16 mouse cellular contexts compared by ENCODE assay signal in the genomic region with DNA sequence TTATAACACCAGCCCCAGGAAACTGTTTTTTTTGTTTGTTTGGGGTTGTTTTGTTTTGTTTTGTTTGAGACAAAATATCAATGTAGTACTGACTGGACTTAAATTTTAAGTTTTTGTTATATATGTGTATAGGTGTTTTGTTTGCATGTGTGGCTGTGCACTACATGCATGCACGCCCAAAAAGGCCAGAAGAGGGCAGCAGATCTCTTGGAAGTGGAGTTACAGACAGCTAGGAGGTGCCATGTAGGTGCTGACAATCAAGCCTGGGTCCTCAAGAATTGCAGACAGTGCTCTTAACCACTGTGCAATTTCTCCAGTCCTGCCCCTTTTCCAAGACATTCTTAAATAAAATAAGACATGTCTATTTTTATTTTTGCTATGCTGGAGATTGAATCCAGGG. TPM values are rescaled to one million over a fixed set of nuclear protein-coding genes. Genes with fewer than 3 reads are reported as not detected.
DNase-seq lines count a peak whose midpoint lies in the region; TF ChIP-seq lines count a peak whose summit lies in the region.
"Had no signal": no experiment of that assay in that cellular context is flagged by ENCODE, and none has a peak within 500 bp of the region (broad histone marks: within the 10 kb centered on the region; RNA-seq: fewer than 3 reads in every experiment).

No protein-coding gene starts in this region.

- 0 out of 2 replicates have a peak, but pooled peaks have one; percentile 15 for TF ChIP-seq CTCF in kidney, adult 2 months (conservative IDR thresholded peaks at IDR 0.05; ENCODE audit: insufficient read depth, insufficient read length, low read depth, low read length)
- no peak for TF ChIP-seq CTCF in cerebellum, adult 2 months (IDR thresholded peaks at IDR 0.05; ENCODE audit: borderline replicate concordance, insufficient read depth, low read depth, low read length)

- H3K27me3 ChIP-seq in kidney, adult 2 months (replicated peaks; ENCODE audit: control insufficient read depth, insufficient read depth, low read length): no peaks in the 10 kb centered on the region
- H3K27me3 ChIP-seq in cerebellum, adult 2 months (ENCODE audit: control insufficient read depth, insufficient read depth, low read length): no peaks in the 10 kb centered on the region
- H3K27me3 ChIP-seq: forebrain, embryonic 15.5 days; limb, embryonic 13.5 days; midbrain, embryonic 12.5 days; neural tube, embryonic 12.5 days had no signal

- no peak for DNase-seq in kidney, adult 2 months
- no peak for DNase-seq in kidney, postnatal 4 days
- DNase-seq in thymus, postnatal 14 days: peak; percentile 35
- no peak for DNase-seq in thymus, postnatal 10 days (ENCODE audit: low spot score in 2 of 2)
- DNase-seq in NIH3T3 (ENCODE audit: low read depth): peak; percentile 19
- peak; percentile 23 for DNase-seq in naive thymus-derived CD4-positive, alpha-beta T cell, adult 2 months (ENCODE audit: low read depth)
- DNase-seq in cerebellum, adult 2 months: no peak
- DNase-seq in testis, postnatal 10 days (ENCODE audit: low spot score): no peak
- DNase-seq: cerebellum, adult 11-12 months; heart, postnatal 36 days; lung, postnatal 4 days; right cerebral cortex, postnatal 4 days had no signal

- H3K36me3 ChIP-seq in kidney, adult 2 months (ENCODE audit: control insufficient read depth, insufficient read depth, low read length): no peaks in the 10 kb centered on the region; the same call in 1 of the 2 replicates

- no peak overlapping the region for H3K4me3 ChIP-seq in kidney, adult 2 months (ENCODE audit: insufficient read depth, low read depth, low read length)
- H3K4me3 ChIP-seq in cerebellum, adult 2 months (replicated peaks; ENCODE audit: insufficient read depth, low read depth, low read length): no peak overlapping the region
- H3K4me3 ChIP-seq: forebrain, embryonic 15.5 days; limb, embryonic 13.5 days; midbrain, embryonic 12.5 days; neural tube, embryonic 12.5 days had no signal

- no peak for TF ChIP-seq POLR2A in kidney, adult 2 months (IDR thresholded peaks at IDR 0.05; ENCODE audit: low read depth, low read length)
- no peak for TF ChIP-seq POLR2A in cerebellum, adult 2 months (IDR thresholded peaks at IDR 0.05; ENCODE audit: borderline replicate concordance, insufficient read depth, low read length)

- no peak overlapping the region for H3K27ac ChIP-seq in kidney, adult 2 months (ENCODE audit: insufficient read depth, low read depth, low read length)
- no peak overlapping the region for H3K27ac ChIP-seq in cerebellum, adult 2 months (ENCODE audit: insufficient read depth, low read length)
- H3K27ac ChIP-seq: forebrain, embryonic 15.5 days; limb, embryonic 13.5 days; midbrain, embryonic 12.5 days; neural tube, embryonic 12.5 days had no signal

- 70% methylated on average over 1 of the region's 1 CpGs for WGBS in kidney, adult 2 months
- WGBS in cerebellum, adult 2 months: 53% methylated on average over 1 of the region's 1 CpGs

- H3K4me1 ChIP-seq in kidney, adult 2 months (ENCODE audit: control insufficient read depth, insufficient read depth, low read length): no peaks in the 10 kb centered on the region
- H3K4me1 ChIP-seq in cerebellum, adult 2 months (ENCODE audit: control insufficient read depth, insufficient read depth, low read length): no peaks in the 10 kb centered on the region
- H3K4me1 ChIP-seq: limb, embryonic 13.5 days; midbrain, embryonic 12.5 days; neural tube, embryonic 12.5 days had no signal

RNA-seq across cellular contexts. Expression of gene Usp45, which starts 8.1 kb away (rescaled TPM):
- 2.6 and 2.8 TPM in 2 replicates for polyA plus RNA-seq in kidney, adult 2 months (2012; rRNA removed)
- 22.5 and 22.6 TPM in 2 replicates for polyA plus RNA-seq in cerebellum, adult 2 months (2012; rRNA removed)

RNA-seq across cellular contexts. Expression of gene Tstd3, which starts 8.2 kb away (rescaled TPM):
- 3.0 and 3.9 TPM in 2 replicates for polyA plus RNA-seq in kidney, adult 2 months (2012; rRNA removed)
- 19.6 and 21.3 TPM in 2 replicates for polyA plus RNA-seq in cerebellum, adult 2 months (2012; rRNA removed)

RNA-seq across cellular contexts. Expression of gene Ccnc, which starts 31.4 kb away (rescaled TPM):
- polyA plus RNA-seq in kidney, adult 2 months (2012; rRNA removed): 6.3 and 8.3 TPM in 2 replicates
- 27.7 and 28.3 TPM in 2 replicates for polyA plus RNA-seq in cerebellum, adult 2 months (2012; rRNA removed)

Comparison
In these comparisons a context has a peak if more than half of its experiments do, and no peak if none do; other contexts are left out.
1. DNase-seq: peak in thymus, postnatal 14 days (single experiment), NIH3T3 (single experiment) and naive thymus-derived CD4-positive, alpha-beta T cell, adult 2 months (single experiment); none in kidney, adult 2 months (single experiment), kidney, postnatal 4 days (0 of 2), thymus, postnatal 10 days (0 of 2), cerebellum, adult 2 months (0 of 2) and testis, postnatal 10 days (single experiment).